Mouse (Mus musculus) intestine, embryonic 14.5 days (tissue): Measurements from ENCODE around the gene Hist3h2a. TPM values are rescaled to one million over a fixed set of nuclear protein-coding genes. Genes with fewer than 3 reads are reported as not detected.
A peak's percentile ranks its signal among the peaks of the same experiment; 100 is the strongest.

Experiments used
- ATAC-seq: fragments of 200-750 bp; cut with Nextera tagmentation; replicated peaks from 2 replicates; pipeline ENCODE4 v1.8.0; 2017; ENCODE audit warnings: low read depth, moderate number of reproducible peaks, moderate TSS enrichment, moderate library complexity; ENCODE audit not compliant: low FRiP score, low TSS enrichment
- DNase-seq: peaks from one replicate; pipeline ENCODE4 v3.0.0-alpha.2; 2018; ENCODE audit warnings: low spot score
- H3K27ac ChIP-seq: fragments of 300-500 bp; sonication (generic); 2 replicates; pipeline ENCODE4 v1.5.1; 2014; ENCODE audit warnings: low read depth, mild to moderate bottlenecking, control low read depth
- H3K27me3 ChIP-seq: fragments of 300-500 bp; sonication (generic); replicated peaks from 2 replicates; pipeline ENCODE4 v1.6.1; 2014; ENCODE audit warnings: low read length, control low read depth; ENCODE audit not compliant: control insufficient read depth, insufficient read depth
- H3K36me3 ChIP-seq: fragments of 300-500 bp; sonication (generic); 2 replicates; pipeline ENCODE4 v1.6.1; 2014; ENCODE audit warnings: low read length, control low read depth; ENCODE audit not compliant: control insufficient read depth, insufficient read depth
- H3K4me1 ChIP-seq: fragments of 300-500 bp; sonication (generic); replicated peaks from 2 replicates; pipeline ENCODE4 v1.6.1; 2014; ENCODE audit warnings: low read length, control low read depth, mixed read lengths; ENCODE audit not compliant: control insufficient read depth, insufficient read depth
- H3K4me2 ChIP-seq: fragments of 300-500 bp; sonication (generic); 2 replicates; pipeline ENCODE4 v1.6.1; 2014; ENCODE audit warnings: low read length
- H3K4me3 ChIP-seq: fragments of 300-500 bp; sonication (generic); 2 replicates; pipeline ENCODE4 v1.5.1; 2014; ENCODE audit warnings: low read depth, low read length, control low read depth, mixed read lengths
- H3K9ac ChIP-seq: fragments of 300-500 bp; sonication (generic); 2 replicates; pipeline ENCODE4 v1.6.1; 2014; ENCODE audit warnings: mild to moderate bottlenecking, low read length
- H3K9me3 ChIP-seq: fragments of 300-500 bp; sonication (generic); 2 replicates; pipeline ENCODE4 v1.6.1; 2016; ENCODE audit warnings: low read length, control low read depth; ENCODE audit not compliant: control insufficient read depth
- WGBS: fragments of 180-500 bp; shearing (Covaris S2); extraction: QIAGEN DNeasy Blood & Tissue Kit; methylation state at CpG from one replicate; pipeline ENCODE4 v1.1.7; 2014; 5-methylcytosine and 5-hydroxymethylcytosine counted together
- polyA plus RNA-seq: library from polyadenylated mRNA; unstranded; fragments of >200 nt; fragmentation: Nextera tagmentation; extraction: Ambion mirVana; gene quantifications from 2 replicates; pipeline ENCODE4 v1.2.1, GENCODE M21; 2014

Hist3h2a gene
- polyA plus RNA-seq, 1 experiment from 2014 or later: 28.7 TPM

- Histone ChIP-seq H3K4me3 (peak within 1 kb of the TSS; percentile 95), H3K27ac (peak within 1 kb of the TSS; percentile 89), H3K4me1 (peaks cover 18% of the 10 kb centered on the region), H3K36me3 (peaks cover 33% of the 10 kb centered on the region), H3K27me3 (no peaks in the 10 kb centered on the region), H3K9ac (peak within 1 kb of the TSS; percentile 96), H3K4me2 (peak within 1 kb of the TSS; percentile 88), H3K9me3 (no peaks in the 10 kb centered on the region)
- WGBS: under 1% methylated on average over 88 of the region's 95 CpGs
- DNase-seq (peak; percentile 94), ATAC-seq (peak; percentile 98)
These were observed 16.0 kb upstream of the Hist3h2a start, which contains the start of gene Rnf187 for GRCm38 (mm10) chr11:58938322-58939087. Gene Rnf187 (minus strand): TSS chr11:58938916.

- peak; percentile 3; the same call in 1 of the 2 replicates for ATAC-seq
- 14% methylated on average over 6 of the region's 6 CpGs for WGBS
These were observed 15.4 kb upstream of the Hist3h2a start for GRCm38 (mm10) chr11:58939088-58939439.

GRCm38 (mm10) chr11:58944136-58944535 lies 10.3 kb upstream of the Hist3h2a start:
- no peak for DNase-seq
- no peak for ATAC-seq
- H3K27me3 ChIP-seq: no peaks in the 10 kb centered on the region
- no peak overlapping the region for H3K27ac ChIP-seq
- H3K4me1 ChIP-seq: peaks cover 11% of the 10 kb centered on the region
- 67% methylated on average over 5 of the region's 5 CpGs for WGBS
- H3K4me2 ChIP-seq: no peak overlapping the region
- H3K9me3 ChIP-seq: no peaks in the 10 kb centered on the region
- no peak overlapping the region for H3K9ac ChIP-seq
- H3K4me3 ChIP-seq: no peak overlapping the region
- H3K36me3 ChIP-seq: no peaks in the 10 kb centered on the region

More at GRCm38 (mm10) chr11:58939088-58939439, 15.4 kb upstream of the Hist3h2a start:
- Histone ChIP-seq H3K4me2 (peak overlapping the region; percentile 88), H3K36me3 (peaks cover 27% of the 10 kb centered on the region), H3K27ac (peak overlapping the region; percentile 89), H3K9ac (peak overlapping the region; percentile 96), H3K9me3 (no peaks in the 10 kb centered on the region), H3K4me3 (peak overlapping the region; percentile 95), H3K4me1 (peaks cover 18% of the 10 kb centered on the region), H3K27me3 (no peaks in the 10 kb centered on the region)
- DNase-seq: no peak

DNA sequence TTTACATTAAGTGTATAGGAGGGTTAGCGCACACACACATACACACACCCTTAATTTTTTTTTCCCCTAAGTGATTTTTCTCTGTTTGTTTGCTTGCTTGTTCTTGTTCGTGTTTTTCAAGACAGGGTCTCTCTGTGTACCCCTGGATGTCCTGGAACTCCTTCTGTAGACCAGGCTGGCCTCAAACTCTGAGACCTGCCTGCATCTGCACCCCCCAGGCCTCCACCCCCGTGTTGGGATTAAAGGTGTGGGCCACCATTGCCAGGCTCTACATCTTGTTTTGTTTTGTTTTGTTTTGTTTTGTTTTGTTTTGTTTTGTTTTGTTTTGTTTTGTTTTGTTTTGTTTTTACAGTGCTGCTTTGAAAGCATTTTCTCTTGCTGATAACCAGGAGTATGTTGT lies 7.2 kb upstream of the Hist3h2a start:
- no peaks in the 10 kb centered on the region for H3K27me3 ChIP-seq
- no peaks in the 10 kb centered on the region for H3K9me3 ChIP-seq
- no peak overlapping the region for H3K9ac ChIP-seq
- WGBS: 87% methylated on average over 3 of the region's 3 CpGs
- H3K36me3 ChIP-seq: no peaks in the 10 kb centered on the region
- H3K27ac ChIP-seq: no peak overlapping the region
- peak overlapping the region; percentile 80; the same call in 1 of the 2 replicates for H3K4me2 ChIP-seq
- DNase-seq (no peak), ATAC-seq (no peak)
- H3K4me3 ChIP-seq: no peak overlapping the region
- peaks cover 8% of the 10 kb centered on the region; the same call in 1 of the 2 replicates for H3K4me1 ChIP-seq

DNA sequence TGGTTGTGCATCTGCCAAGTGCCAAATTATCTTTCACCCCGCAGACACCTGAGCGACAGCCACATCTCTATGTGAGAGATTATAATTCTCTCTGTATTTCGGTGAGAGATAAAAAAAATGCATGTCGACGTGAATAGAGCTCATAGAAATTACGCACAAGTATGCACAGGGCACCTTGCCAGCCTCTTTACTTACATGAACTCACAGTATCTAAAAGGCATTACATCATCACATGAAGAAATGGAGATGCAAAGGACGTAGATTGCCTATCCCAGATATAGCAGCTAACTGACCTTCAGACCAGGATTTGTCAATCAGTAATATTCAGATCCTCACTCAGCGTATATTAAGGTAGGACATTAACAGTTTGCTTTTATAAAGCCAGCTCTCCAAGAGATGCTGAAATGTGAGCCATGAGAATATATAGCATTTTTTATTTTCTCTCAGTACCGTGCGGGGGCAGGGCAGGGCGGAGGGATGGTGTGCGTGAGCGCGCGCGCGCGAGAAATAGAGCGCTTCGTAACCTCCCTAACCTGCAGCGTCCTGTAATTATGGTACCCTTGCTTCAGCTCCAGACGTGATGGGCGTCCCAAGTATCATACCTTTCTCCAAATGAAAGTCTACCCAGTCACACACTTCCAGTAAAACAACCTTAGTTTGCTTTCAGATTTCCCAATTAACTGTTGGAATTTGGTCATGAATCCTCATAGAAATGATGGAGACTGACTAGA lies 6.5 kb upstream of the Hist3h2a start:
- peaks cover 9% of the 10 kb centered on the region for H3K4me1 ChIP-seq
- ATAC-seq (peak; percentile 57), DNase-seq (no peak)
- WGBS: 14% methylated on average over 23 of the region's 23 CpGs
- peak overlapping the region; percentile 93 for H3K27ac ChIP-seq
- H3K4me3 ChIP-seq: peak overlapping the region; percentile 48
- peak overlapping the region; percentile 80 for H3K4me2 ChIP-seq
- no peaks in the 10 kb centered on the region for H3K27me3 ChIP-seq
- H3K9ac ChIP-seq: peak overlapping the region; percentile 45
- H3K36me3 ChIP-seq: no peaks in the 10 kb centered on the region
- no peaks in the 10 kb centered on the region for H3K9me3 ChIP-seq

GRCm38 (mm10) chr11:58948542-58949479 lies 5.7 kb upstream of the Hist3h2a start, which contains the start of gene Hist3h2ba:
Gene Hist3h2ba (plus strand): TSS chr11:58948920.
- Histone ChIP-seq H3K4me1 (peaks cover 14% of the 10 kb centered on the region), H3K9me3 (no peaks in the 10 kb centered on the region), H3K27me3 (no peaks in the 10 kb centered on the region), H3K4me3 (peak within 1 kb of the TSS; percentile 48), H3K36me3 (no peaks in the 10 kb centered on the region), H3K9ac (peak within 1 kb of the TSS; percentile 61), H3K4me2 (peak within 1 kb of the TSS; percentile 80), H3K27ac (peak within 1 kb of the TSS; percentile 93)
- WGBS: under 1% methylated on average over 47 of the region's 48 CpGs
- DNase-seq (peak; percentile 88), ATAC-seq (peak; percentile 90)

GRCm38 (mm10) chr11:58949480-58950431 lies 4.7 kb upstream of the Hist3h2a start:
- peak overlapping the region; percentile 61 for H3K9ac ChIP-seq
- H3K4me3 ChIP-seq: peak overlapping the region; percentile 48

More at GRCm38 (mm10) chr11:58949480-58950431, 4.7 kb upstream of the Hist3h2a start:
- ATAC-seq (peak; percentile 13; the same call in 1 of the 2 replicates), DNase-seq (peak; percentile 71)
- no peaks in the 10 kb centered on the region for H3K27me3 ChIP-seq
- H3K4me2 ChIP-seq: peak overlapping the region; percentile 80
- peaks cover 14% of the 10 kb centered on the region for H3K4me1 ChIP-seq
- WGBS: 8% methylated on average over 20 of the region's 20 CpGs
- no peaks in the 10 kb centered on the region for H3K36me3 ChIP-seq
- H3K27ac ChIP-seq: peak overlapping the region; percentile 93
- no peaks in the 10 kb centered on the region for H3K9me3 ChIP-seq
